Mouse (Mus musculus): ENCODE data around the gene Cep112. TPM values are rescaled to one million over a fixed set of nuclear protein-coding genes. Genes with fewer than 3 reads are reported as not detected.

Gene Cep112
- total RNA-seq, 2 experiments from 2014 or later: 3.9 to 5.9 TPM

- DNase-seq: no peak
- intact Hi-C loops (cut with DNase I; ENCODE audit: low total_unique reads): no loop called here
Measured at GRCm38 (mm10) chr11:108429076-108429475, 4.1 kb downstream of the Cep112 start.

- intact Hi-C loops (cut with DNase I; ENCODE audit: low total_unique reads): no loop called here
- no peak for DNase-seq
Measured at GRCm38 (mm10) chr11:108443893-108444563, 19.0 kb downstream of the Cep112 start.

GRCm38 (mm10) chr11:108447148-108447547 lies 22.2 kb downstream of the Cep112 start:
- no peak for DNase-seq
- intact Hi-C loops (cut with DNase I; ENCODE audit: low total_unique reads): no loop called here

GRCm38 (mm10) chr11:108449811-108450210 lies 24.8 kb downstream of the Cep112 start:
- DNase-seq: peak; percentile 60
- intact Hi-C loops (cut with DNase I; ENCODE audit: low total_unique reads): loop anchor here (5.0 to 10.0 kb wide), 3 partner anchors 475 to 732 kb away; partner anchors contain the start of gene Axin2

- intact Hi-C loops (cut with DNase I; ENCODE audit: low total_unique reads): loop anchor here (10.0 kb wide), 2 partner anchors 465 to 575 kb away; partner anchors contain the start of gene Axin2
- DNase-seq: no peak
Measured at GRCm38 (mm10) chr11:108459599-108459998, 34.6 kb downstream of the Cep112 start.

GRCm38 (mm10) chr11:108464138-108464537 lies 39.1 kb downstream of the Cep112 start:
- intact Hi-C loops (cut with DNase I; ENCODE audit: low total_unique reads): no loop called here

GRCm38 (mm10) chr11:108464715-108465301 lies 39.8 kb downstream of the Cep112 start:
- no peak for DNase-seq
- intact Hi-C loops (cut with DNase I; ENCODE audit: low total_unique reads): no loop called here

More at GRCm38 (mm10) chr11:108464138-108464537, 39.1 kb downstream of the Cep112 start:
- DNase-seq: no peak

GRCm38 (mm10) chr11:108475738-108476137 lies 50.7 kb downstream of the Cep112 start:
- intact Hi-C loops (cut with DNase I; ENCODE audit: low total_unique reads): no loop called here
- no peak for DNase-seq

- DNase-seq: no peak
- intact Hi-C loops (cut with DNase I; ENCODE audit: low total_unique reads): no loop called here
Measured at GRCm38 (mm10) chr11:108476226-108476625, 51.2 kb downstream of the Cep112 start.

GRCm38 (mm10) chr11:108483976-108484375 lies 59.0 kb downstream of the Cep112 start:
- DNase-seq: no peak

GRCm38 (mm10) chr11:108488256-108488655 lies 63.3 kb downstream of the Cep112 start:
- intact Hi-C loops (cut with DNase I; ENCODE audit: low total_unique reads): no loop called here
- DNase-seq: no peak

More at GRCm38 (mm10) chr11:108483976-108484375, 59.0 kb downstream of the Cep112 start:
- intact Hi-C loops (cut with DNase I; ENCODE audit: low total_unique reads): no loop called here

GRCm38 (mm10) chr11:108489863-108490262 lies 64.9 kb downstream of the Cep112 start:
- intact Hi-C loops (cut with DNase I; ENCODE audit: low total_unique reads): no loop called here
- DNase-seq: no peak

- DNase-seq: no peak
- intact Hi-C loops (cut with DNase I; ENCODE audit: low total_unique reads): no loop called here
Measured at GRCm38 (mm10) chr11:108508190-108508589, 83.2 kb downstream of the Cep112 start.

GRCm38 (mm10) chr11:108527725-108528363 lies 102.9 kb downstream of the Cep112 start:
- DNase-seq: no peak
- intact Hi-C loops (cut with DNase I; ENCODE audit: low total_unique reads): no loop called here

- intact Hi-C loops (cut with DNase I; ENCODE audit: low total_unique reads): no loop called here
- DNase-seq: no peak
Measured at GRCm38 (mm10) chr11:108532901-108533300, 107.9 kb downstream of the Cep112 start.

- intact Hi-C loops (cut with DNase I; ENCODE audit: low total_unique reads): no loop called here
- no peak for DNase-seq
Measured at GRCm38 (mm10) chr11:108534014-108534413, 109.0 kb downstream of the Cep112 start.

- intact Hi-C loops (cut with DNase I; ENCODE audit: low total_unique reads): no loop called here
- DNase-seq: no peak
Measured at GRCm38 (mm10) chr11:108552997-108553622, 128.1 kb downstream of the Cep112 start.

GRCm38 (mm10) chr11:108553881-108554280 lies 128.9 kb downstream of the Cep112 start:
- DNase-seq: no peak
- intact Hi-C loops (cut with DNase I; ENCODE audit: low total_unique reads): no loop called here

GRCm38 (mm10) chr11:108558544-108558943 lies 133.6 kb downstream of the Cep112 start:
- DNase-seq: no peak
- intact Hi-C loops (cut with DNase I; ENCODE audit: low total_unique reads): no loop called here

GRCm38 (mm10) chr11:108559506-108559905 lies 134.5 kb downstream of the Cep112 start:
- DNase-seq: no peak
- intact Hi-C loops (cut with DNase I; ENCODE audit: low total_unique reads): no loop called here

All from gastrocnemius, postnatal 14 days (tissue).